Mouse (Mus musculus) layer of hippocampus, adult 11-12 months (tissue): ENCODE measurements around the gene Atp6v0c.
A peak's percentile ranks its signal among the peaks of the same experiment; 100 is the strongest.
"Not testable (repeated sequence)": the region's sequence is repeated elsewhere in the genome, so short reads cannot be mapped to it uniquely, and the experiment has no call there.

Source experiments
- DNase-seq: peaks from one replicate; pipeline ENCODE4 v3.0.0; 2022; ENCODE audit warnings: low spot score

The Atp6v0c gene

GRCm38 (mm10) chr17:24156394-24156793 is 13.1 kb downstream of the Atp6v0c start:
- no peak for DNase-seq

- DNase-seq, result no peak
Observed at GRCm38 (mm10) chr17:24155742-24156141, 13.8 kb downstream of the Atp6v0c start.

- DNase-seq, result no peak
Observed at GRCm38 (mm10) chr17:24154463-24154862, 15.0 kb downstream of the Atp6v0c start.

- peak; percentile 83 for DNase-seq
Observed at GRCm38 (mm10) chr17:24151890-24152563, 17.5 kb downstream of the Atp6v0c start.

GRCm38 (mm10) chr17:24151382-24151781 is 18.1 kb downstream of the Atp6v0c start:
- DNase-seq, result no peak

GRCm38 (mm10) chr17:24150824-24151223 is 18.7 kb downstream of the Atp6v0c start, which contains the start of gene Pdpk1:
Pdpk1 (minus strand) TSS chr17:24150924.
- no peak for DNase-seq

GRCm38 (mm10) chr17:24149421-24149820 is 20.1 kb downstream of the Atp6v0c start:
- DNase-seq, result no peak

- DNase-seq, result no peak
Observed at GRCm38 (mm10) chr17:24142897-24143296, 26.6 kb downstream of the Atp6v0c start.

- DNase-seq, result peak; percentile 98
Observed at GRCm38 (mm10) chr17:24141425-24141920, 28.0 kb downstream of the Atp6v0c start.

GRCm38 (mm10) chr17:24140845-24141424 is 28.6 kb downstream of the Atp6v0c start:
- DNase-seq, result no peak

GRCm38 (mm10) chr17:24139968-24140367 is 29.5 kb downstream of the Atp6v0c start:
- DNase-seq, result no peak

GRCm38 (mm10) chr17:24139256-24139655 is 30.2 kb downstream of the Atp6v0c start:
- DNase-seq, result no peak

- DNase-seq, result no peak
Observed at GRCm38 (mm10) chr17:24137226-24137880, 32.1 kb downstream of the Atp6v0c start.

GRCm38 (mm10) chr17:24134062-24134461 is 35.4 kb downstream of the Atp6v0c start:
- no peak for DNase-seq

GRCm38 (mm10) chr17:24132919-24133318 is 36.6 kb downstream of the Atp6v0c start:
- not testable (repeated sequence) for DNase-seq

GRCm38 (mm10) chr17:24131570-24131969 is 37.9 kb downstream of the Atp6v0c start:
- no peak for DNase-seq

GRCm38 (mm10) chr17:24129246-24129645 is 40.3 kb downstream of the Atp6v0c start:
- not testable (repeated sequence) for DNase-seq

GRCm38 (mm10) chr17:24127592-24127991 is 41.9 kb downstream of the Atp6v0c start:
- DNase-seq, result no peak

GRCm38 (mm10) chr17:24126801-24127200 is 42.7 kb downstream of the Atp6v0c start:
- no peak for DNase-seq

- DNase-seq, result no peak
Observed at GRCm38 (mm10) chr17:24119446-24119845, 50.1 kb downstream of the Atp6v0c start.
